Mouse (Mus musculus) yolk sac, embryonic 10.5 days (tissue): ENCODE data around the gene Acr.

Experiments used
- DNase-seq: peaks from one replicate; pipeline ENCODE4 v3.0.0-alpha.2; 2017; ENCODE audit warnings: low spot score

The Acr gene

DNA sequence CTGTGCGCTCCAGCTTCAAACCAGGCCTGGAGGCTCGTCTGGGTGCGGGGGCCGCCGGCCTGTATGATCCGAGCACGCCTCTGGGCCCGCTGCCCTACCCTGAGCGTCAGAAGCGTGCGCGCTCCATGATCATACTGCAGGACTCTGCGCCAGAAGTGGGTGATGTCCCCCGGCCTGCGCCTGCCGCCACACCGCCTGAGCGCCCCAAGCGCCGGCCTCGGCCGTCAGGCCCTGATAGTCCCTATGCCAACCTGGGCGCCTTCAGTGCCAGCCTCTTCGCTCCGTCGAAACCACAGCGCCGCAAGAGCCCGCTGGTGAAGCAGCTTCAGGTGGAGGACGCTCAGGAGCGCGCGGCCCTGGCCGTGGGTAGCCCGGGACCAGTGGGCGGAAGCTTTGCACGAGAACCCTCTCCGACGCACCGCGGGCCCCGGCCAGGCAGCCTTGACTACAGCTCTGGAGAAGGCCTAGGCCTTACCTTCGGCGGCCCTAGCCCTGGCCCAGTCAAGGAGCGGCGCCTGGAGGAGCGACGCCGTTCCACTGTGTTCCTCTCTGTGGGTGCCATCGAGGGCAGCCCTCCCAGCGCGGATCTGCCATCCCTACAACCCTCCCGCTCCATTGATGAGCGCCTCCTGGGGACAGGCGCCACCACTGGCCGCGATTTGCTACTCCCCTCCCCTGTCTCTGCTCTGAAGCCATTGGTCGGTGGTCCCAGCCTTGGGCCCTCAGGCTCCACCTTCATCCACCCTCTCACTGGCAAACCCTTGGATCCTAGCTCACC lies 20.1 kb upstream of the Acr start:
- DNase-seq: no peak

DNA sequence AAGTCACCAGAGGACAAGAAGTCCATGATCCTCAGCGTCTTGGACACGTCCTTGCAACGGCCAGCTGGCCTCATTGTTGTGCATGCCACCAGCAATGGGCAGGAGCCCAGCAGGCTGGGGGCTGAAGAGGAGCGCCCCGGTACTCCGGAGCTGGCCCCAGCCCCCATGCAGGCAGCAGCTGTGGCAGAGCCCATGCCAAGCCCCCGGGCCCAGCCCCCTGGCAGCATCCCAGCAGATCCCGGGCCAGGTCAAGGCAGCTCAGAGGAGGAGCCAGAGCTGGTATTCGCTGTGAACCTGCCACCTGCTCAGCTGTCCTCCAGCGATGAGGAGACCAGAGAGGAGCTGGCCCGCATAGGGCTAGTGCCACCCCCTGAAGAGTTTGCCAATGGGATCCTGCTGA lies 19.3 kb upstream of the Acr start:
- no peak for DNase-seq

DNA sequence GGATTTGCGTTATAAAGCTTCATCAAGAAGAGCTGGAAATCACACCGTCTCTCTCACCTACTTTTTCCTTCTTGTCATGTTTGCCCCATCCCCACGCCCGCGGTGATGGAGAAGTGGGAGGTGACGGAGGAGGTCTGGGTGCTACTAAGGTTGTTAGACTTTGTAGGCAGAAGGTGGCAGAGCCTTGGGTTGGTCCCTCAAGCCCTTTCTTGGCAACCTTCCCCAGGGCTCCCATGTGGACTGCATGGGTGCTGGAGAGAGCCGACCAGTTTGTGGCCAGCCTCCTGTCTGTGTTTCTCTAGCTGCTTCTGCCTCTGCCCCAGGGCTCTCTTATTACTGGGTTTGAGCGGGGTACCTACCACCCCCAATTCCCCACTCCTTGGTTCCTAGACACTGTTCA lies 17.6 kb upstream of the Acr start:
- DNase-seq: no peak

DNA sequence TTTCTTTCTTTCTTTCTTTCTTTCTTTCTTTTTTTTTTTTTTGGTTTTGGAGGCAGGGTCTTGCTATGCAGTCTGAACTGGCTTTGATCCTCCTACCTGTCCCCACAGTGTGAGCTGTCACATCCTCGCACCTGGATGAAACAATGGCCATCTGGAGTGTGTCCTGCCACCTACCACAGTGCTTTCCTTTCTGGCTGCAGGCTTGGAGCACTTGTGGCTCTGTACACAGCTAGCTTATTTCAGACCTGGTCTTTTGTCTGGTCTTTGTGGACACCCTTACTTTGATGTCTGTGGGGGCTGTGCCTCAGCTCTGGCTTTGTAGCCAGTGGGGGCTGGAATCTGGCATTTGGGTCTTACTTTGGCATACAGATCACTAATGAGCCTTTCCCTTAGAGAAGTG lies 16.4 kb upstream of the Acr start:
- DNase-seq: no peak

DNA sequence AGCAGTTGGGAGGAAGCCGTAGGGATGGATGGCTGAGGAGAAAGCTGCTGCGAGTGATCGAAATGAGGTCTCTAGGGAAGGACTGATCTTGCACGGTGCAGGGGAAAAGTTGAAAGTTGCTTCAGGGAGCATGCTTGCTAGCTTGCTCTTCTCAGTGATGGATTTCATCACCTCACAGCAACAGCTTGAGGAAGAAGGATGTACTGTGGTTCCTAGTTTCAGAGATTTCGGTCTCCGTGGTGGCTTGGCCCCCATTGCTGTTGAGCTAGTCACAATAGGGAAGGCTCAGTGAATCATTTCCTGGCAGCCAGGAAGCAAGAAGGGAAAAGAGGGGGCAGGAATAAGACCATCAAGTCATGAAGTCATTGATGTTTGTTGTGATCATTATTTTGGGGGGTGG lies 12.5 kb upstream of the Acr start:
- no peak for DNase-seq

DNA sequence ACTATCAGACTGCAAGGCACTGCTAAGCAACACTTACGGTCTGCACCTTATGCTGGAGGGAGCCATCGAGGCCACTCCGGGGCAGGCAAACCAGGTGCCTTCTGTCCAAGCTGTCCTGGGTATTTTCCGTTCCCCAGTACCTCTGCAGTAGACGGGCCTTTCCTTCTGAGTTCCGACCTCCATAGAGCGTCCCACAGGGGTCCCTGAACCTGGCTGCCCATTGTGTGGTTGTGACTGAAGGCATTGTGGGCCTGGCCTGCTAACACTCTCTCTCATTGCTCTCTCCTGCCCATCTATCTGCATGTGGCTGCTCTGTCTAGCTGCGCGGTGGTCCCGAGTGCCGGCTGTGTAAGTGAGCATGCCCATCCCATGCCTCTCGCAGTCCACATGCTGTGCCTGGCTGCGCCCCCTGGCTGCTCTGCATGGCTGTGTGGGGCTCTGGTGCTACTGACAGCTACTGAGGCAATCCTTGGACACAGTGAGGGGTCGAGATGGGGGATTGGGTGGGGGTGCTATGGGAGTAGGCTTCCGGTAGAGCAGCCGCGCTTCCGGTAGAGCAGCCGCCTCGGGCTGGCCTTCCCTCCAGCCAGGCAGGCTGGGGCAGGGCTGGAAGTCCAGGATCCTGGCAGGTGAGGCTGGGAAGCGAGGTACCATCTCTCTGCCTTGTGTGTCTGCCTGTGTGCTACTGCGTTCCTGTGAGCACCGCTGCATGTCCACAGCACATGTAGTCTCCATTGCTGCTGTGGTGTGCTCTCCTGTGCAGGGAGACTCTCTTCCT lies 11.5 kb upstream of the Acr start:
- no peak for DNase-seq

DNA sequence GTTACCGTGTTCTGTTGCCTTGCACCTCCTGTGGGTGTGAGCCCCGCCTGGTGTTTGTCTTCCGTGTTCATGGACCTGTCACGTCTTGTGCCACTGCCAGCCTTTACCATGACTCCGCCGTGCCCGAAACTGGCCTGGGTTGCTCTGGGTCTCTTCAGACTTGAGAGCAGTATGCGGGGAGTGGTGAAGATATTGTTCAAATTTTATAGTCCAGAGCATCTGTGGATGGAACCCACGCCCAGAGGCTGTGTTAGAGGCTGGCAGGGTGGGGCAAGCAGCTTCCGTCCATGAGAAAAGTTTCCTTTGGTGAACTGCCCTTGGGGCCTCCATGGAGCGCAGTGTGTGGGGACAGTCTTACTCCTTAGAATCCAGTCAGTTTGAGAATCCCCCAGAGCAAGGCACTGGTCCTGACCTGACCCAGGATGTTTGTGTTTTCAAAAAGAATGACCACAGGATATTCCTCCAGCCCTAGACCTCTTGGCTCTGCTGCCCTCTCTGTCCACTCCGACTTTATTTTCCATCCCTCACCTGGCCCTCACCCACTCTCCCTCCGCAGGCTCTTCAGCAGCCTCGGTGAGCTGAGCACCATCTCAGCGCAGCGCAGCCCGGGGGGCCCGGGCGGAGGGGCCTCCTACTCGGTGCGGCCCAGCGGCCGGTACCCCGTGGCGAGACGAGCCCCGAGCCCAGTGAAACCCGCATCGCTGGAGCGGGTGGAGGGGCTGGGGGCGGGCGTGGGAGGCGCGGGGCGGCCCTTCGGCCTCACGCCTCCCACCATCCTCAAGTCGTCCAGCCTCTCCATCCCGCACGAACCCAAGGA lies 10.7 kb upstream of the Acr start:
- no peak for DNase-seq

DNA sequence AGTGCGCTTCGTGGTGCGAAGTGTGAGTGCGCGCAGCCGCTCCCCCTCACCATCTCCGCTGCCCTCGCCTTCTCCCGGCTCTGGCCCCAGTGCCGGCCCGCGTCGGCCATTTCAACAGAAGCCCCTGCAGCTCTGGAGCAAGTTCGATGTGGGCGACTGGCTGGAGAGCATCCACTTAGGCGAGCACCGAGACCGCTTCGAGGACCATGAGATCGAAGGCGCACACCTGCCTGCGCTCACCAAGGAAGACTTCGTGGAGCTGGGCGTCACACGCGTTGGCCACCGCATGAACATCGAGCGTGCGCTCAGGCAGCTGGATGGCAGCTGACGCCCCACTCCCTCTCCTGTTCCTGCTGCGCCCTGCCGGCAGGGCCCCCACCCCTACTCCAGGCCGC lies 10.1 kb upstream of the Acr start:
- no peak for DNase-seq

DNA sequence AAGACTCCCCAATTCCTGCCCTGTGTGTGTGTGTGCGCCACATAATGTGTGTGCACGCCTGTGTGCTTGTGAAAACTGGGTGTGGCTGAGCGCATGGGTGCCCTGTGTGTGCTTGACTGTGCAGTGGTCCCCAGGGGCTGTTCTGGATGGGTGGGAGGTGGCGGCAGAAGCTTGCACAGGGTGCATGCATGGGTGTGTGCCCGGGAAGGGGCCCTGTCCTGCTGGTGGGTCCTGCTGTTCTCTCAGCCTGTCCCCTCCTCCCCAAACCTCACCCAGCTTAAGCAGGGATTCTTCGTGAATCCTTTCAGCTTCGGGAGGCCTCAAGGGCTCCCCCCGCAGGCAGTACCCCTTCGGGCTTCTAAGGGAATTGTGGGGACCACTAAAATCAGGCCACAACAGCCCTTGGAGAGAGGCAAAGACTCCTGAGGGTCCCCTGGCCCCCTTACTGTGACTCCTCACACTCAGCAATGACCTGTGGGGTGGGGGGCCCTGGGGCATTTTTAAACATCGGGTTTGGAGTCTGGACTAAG lies 8.9 kb upstream of the Acr start:
- no peak for DNase-seq

DNA sequence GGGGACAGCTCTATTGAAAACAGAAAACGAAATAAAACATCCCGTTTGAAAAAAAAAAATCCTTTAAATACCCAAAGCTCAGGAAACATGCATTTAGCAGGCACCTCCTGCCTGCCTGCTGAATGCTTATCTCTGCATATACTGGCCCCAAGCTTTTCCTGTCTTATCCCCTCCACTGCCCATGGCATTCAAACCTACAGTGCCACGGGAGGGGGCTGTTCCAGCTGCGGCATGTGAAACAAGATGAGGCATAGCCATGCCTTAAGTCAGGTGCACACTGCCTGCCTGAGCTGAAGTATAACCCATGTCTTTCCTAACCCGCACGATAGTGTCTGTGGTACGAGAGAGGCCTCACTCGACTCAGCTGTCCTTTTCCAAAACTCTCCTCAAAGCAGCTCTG lies 4.0 kb downstream of the Acr start:
- DNase-seq: no peak

DNA sequence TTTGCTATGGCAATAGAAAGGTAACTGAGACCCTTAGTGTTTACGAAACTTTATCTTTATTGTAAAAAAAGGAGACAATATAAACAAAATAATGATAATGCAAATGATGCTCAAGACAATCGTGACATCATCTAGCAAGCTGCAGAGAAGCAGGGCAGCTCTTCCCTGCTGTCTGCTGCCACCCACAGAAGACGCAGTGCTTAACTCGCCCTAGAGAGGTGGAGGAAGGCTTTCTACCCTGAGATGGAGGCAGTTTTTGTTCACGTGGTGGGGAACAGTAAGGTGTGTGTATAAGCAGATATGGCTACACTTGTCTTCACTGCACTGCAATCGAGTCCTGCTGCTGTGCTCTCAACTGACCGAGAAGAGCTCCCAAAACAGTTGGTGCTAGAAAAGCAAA lies 14.4 kb downstream of the Acr start:
- no peak for DNase-seq

DNA sequence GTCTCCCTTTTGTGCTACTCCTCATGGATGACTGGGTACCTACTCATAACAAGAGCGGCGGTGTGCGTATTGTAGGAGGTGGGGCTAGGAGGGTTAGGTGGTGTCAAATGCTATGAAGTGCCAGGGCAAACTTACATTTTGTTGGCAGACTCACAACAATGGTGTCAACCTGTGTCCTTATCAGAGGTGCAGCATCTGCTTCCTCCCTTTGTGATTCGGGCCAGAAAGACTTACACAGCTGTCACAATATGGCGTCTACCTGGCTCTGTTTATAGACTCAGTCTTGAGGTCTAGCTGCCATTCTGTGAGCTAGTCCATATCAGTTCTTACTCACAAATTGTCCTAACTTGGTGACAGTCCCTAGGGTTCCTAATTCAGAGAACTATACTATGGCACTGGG lies 17.0 kb downstream of the Acr start:
- no peak for DNase-seq

DNA sequence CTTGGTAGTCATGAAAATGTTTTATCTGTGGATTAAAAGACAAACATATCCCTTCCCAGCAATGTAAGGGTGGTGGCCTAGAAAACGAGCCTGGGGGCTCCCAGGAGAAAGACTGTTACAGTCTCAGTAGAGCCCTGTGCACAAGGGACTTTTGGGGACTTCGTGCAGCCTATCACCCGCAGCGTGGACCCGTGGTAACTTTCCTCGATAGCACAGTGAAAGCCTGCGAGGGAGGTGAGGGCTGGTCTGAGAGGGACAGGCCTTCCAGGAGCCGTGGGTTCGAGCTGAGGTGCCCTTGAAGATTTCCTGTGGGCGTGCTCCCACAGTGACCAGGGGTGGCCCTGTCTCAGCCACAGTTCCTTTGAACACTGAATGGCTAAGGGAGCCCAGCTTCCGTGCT lies 17.5 kb downstream of the Acr start:
- DNase-seq: no peak

DNA sequence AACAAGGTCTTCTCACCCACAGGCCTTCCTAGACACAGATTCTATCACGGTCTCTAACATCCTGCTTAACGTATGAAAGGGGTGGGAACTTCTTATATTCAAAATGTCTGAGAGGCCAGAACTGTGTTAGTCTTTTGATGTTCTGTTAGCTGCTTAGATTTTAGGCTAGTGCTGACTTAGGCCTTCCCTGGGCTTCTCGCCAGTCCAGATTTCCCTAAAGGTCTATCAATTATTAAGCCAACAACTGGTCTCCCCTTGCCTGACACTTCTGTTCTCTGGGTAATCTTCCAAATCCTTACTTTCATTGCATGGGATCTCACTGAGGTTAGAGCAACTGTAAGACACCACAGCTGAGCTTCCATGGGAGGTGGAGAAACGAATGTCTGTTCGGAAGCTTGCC lies 21.0 kb downstream of the Acr start:
- DNase-seq: no peak

DNA sequence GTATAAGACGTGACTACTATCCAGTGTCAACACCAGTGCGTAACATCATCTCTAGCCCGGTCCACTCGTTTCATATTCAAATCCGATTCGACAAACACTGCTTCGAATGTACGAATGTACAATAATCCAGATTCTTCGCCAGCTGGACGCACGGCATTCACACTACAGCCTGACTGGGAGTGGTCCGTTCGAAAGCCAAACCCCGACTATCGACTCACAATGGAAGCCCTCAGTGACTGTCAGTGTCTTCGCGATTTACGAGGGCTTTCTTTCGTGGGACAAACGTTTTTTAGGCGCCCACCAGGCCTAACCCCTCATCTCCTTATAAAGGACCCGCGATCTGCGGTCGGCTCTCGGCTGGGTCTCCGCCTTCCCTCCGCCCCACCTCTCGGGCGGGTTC lies 23.2 kb downstream of the Acr start:
- no peak for DNase-seq

DNA sequence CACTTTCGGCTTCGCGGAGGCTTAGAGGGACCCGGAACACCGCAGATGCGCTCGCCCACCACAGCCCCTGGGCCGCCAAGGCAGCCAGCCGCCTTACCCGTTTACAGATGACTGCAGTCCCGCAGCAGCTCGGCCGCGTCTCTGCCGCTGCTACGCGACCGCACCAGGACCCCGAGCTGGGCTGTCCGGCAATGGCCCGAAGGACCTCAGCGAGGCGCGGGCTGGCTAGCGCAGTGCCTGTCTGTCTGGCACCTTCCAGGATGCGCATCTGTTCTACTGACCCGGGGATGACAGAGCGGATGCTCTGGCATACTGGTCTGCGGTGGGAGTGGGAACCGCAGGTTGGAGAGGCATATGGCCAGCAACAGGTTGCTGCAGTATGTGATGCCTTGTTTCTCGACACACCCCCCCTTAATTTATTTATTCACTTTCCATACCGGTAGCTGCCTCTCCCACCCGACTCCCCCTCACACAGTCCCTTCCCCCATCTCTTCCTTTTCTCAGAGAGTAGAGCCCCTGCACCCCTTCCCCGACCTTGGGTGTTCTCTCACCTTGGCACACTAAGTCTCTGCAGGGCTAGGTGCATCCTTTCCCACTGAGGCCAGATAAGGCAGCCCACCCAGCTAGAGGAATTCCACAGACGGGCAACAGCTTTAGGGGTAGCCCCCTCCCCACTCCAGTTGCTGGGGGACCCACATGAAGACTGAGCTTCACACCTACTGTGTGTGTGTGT lies 23.8 kb downstream of the Acr start, which contains the start of gene Rabl2:
Rabl2 (minus strand) TSS at position 201 of the 733 bp plus-strand sequence.
- peak; percentile 86 for DNase-seq

DNA sequence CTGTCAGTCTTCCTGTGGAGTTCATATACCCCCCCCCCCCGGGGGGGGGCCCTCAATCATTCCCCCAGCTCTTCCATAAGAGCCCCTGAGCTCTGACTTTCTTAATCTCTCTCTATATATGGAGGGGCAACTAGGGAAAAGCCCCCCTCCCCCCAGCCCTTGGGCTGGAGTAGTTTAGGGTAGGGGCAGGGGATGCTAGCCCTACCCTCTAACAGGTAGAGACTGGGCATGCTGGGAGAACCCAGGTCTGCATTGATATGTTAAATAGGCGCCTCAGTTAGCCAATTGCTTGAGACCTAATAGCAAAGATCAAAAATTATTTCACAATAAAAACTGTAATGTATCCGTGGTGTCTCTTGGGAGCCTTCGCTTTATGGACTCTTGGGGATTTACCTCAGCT lies 24.4 kb downstream of the Acr start:
- DNase-seq: no peak

DNA sequence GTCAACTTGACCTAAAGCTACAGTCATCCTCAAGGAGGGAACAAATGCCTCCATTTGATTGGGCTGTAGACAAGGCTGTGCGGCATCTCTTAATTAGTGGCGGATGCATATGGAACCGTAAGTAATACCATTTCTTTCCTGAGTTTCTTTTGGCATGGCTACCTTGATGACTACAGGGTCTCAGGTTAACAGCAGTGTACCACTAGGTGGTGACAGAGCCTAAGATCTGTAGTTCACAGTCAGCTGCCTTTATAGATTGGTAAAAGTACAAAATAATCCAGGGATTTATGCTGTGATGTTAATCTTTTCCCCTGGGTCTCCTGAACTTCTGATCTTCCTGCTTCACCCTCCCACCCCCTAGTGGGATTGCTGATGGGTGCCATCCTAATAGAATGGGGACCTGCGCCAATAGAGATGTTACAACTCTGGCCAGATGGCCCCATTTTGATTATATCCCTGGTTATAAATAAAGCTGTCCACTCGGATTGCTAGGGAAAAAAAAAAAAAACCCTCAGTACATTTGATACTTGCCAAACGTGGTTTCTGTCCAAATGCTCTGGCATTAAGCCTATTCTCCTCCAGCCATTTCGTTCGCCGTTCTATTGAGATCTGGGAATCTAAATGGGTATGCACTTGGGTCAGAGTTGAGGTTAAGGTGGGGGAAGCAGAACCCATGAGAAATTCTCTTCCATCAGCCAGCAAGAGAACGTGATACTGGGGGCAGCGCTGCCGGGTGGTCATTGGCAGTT lies 37.9 kb downstream of the Acr start:
- no peak for DNase-seq

DNA sequence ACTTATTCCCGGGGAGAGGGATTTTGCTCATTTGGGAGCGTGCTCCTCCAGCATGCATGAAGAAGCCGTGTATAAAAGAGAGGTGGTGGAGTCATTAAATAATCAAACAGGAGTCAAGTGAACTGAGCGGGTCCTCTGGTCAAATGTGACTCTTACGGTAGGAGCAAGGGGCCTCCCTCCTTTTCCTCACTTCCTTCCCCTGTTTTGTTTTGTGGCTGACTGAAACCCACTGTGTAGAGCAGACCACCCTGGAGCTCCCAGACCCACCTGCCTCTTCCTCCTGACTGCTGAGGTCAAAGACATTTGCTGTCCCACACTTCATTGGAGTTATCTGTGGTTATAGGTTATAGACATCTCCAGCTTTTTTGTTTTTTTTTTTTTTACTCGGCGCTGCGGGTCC lies 39.4 kb downstream of the Acr start:
- no peak for DNase-seq

DNA sequence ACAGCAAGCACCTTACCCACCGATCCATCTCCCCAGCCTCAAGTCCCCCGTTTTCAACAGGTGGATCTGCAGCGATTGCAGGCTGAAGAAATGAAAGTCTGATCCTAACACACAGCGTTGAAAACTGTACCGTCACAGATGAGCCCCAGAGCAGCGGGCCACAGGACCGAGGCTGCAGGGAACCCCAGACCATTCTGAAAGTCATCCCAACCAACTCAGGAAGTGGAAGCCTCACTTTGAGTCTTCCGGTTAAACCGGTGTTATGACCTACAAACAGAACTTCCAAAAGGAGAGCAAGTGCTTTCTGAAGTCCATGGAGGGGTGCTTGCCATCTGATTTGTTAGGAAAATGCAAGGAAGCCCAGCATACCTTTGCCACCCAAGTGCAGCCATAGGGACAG lies 39.8 kb downstream of the Acr start:
- DNase-seq: no peak

DNA sequence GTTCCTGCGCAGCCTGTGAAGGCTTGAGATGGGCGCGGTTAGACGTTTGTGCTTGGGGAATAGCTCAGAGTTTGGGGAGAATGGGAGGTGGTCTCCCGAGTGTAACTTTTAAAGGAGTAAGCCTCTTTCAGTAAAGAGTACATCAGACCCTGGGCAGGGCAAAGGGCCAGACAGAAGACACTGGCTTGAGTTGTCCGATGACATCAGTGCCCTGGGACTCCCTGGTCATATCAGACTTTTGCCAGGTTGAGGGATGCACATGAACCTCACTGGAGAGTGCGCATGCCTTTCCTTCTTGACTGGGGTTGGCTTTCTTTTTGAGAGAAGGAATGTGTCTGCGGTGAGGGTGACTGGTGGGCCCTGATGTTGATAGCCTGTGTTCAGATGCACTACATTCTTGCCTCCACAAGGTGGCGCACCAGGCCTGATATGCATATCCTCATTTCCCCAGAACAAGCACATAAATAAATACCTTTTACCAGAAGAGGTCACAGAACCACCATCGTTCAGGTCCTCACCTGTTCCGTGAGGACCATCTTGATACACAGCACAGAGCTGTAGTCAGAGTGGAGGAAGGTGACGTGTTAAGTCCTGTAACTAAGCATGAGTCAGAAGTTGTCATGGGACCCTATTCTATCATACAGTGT lies 54.3 kb downstream of the Acr start:
- DNase-seq: peak; percentile 17
